Mouse (Mus musculus) right cerebral cortex, adult 18-20 months (tissue): ENCODE measurements around the gene Phf2.
A peak's percentile ranks its signal among the peaks of the same experiment; 100 is the strongest.

ENCODE experiments used
- DNase-seq: peaks from one replicate; pipeline ENCODE4 v3.0.0; 2022; ENCODE audit warnings: mixed read lengths

Gene Phf2

DNA sequence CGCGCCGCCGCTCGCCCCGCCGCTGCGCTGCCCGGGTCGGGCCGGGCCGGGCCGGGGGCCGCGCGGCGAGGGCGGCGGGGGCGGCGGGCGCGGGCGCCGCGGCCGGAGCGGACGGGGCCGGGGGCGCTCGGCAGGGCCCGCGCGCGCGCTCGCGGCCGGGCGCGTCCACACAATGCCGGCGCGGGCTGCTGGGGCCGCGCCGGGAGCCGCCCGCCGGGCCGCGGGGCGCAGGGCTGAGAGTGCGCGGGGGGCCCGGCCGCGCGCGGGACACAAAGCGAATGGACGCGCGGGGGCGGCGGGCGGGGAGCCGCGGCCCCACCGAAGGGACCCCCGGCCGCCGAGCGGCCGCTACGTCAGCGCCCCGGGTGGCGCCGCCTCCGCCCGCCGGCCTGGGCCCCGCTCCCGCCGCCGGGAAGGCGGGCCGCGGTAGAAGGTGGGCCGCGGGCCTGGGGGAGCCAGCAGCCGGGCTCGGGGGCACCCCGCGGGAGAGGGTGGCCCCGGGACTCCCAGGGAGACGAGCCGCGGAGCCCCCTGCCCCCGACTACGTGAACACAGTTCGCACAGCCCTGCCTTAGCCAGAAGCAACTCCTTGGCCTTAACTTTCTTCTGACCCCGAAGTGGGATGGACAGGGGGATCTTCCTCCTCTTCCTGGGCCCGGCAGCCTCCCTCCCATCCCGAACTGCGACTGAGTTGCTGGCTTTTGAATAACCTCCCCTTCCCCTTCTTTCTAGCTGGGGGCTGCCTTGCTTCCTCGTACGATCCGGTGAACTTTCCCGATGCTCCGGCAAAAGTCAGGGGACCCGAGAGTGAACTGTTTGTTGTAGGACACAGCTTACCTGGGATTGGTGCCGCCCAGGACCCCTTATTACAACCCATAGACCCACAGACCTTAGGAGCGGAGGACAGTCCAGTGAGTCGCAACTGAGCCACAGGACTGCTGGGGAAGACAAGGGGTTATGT is at the start of gene Phf2:
Gene Phf2 (minus strand): TSS at position 349 of the 961 bp plus-strand sequence.
- DNase-seq: no peak

DNA sequence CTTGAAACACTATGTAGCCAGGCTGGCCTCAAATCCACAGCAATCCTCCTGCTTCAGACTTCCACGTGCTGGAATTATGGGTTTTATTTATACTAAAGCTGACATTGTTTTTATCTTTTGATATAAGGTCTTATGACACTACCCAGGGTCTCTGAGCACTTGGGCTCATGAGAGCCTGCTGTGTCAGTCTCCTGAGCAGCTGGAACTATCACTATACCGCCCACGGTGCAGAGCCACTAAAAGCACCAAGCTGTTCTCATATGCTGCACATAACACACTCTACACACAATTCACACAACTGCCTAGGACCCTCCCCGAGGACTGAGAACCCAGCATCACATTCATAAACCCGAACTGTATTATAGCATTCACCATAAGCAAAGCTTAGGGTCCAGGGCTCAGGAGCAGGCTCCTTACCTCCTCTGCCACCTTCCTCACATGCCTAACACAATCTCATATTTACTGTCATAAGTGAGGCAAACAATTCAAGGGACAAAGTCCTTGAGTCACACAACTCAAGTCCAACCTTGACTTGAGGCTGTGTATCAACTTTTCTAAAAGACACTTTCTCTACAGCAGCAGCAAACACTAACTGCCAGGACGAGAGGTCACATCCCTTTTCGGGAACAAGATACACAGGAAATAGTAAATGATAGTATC is 49.0 kb upstream of the Phf2 start:
- no peak for DNase-seq

DNA sequence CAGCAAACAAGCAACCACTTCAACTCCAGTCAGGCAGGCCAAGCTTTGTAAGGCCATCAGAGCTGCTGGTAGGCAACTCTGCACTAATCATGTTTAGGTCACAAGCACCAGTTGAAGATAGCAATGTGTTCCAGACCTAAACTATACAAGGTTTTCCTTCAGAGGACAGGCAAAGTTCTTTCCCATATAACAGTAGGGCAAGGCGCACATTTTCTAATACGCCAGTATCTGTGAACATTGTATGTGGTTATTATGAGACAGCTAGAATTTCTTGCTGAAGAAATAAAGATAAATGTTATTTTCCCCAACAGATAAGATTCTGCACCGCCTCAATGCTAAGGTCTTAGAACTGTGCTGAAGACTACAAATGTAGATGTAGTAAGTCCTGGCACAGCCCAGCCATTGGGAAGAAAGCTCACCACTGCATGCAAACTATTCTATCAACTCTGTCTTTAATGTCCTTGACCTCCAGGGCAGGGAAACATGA is 46.2 kb upstream of the Phf2 start:
- no peak for DNase-seq

DNA sequence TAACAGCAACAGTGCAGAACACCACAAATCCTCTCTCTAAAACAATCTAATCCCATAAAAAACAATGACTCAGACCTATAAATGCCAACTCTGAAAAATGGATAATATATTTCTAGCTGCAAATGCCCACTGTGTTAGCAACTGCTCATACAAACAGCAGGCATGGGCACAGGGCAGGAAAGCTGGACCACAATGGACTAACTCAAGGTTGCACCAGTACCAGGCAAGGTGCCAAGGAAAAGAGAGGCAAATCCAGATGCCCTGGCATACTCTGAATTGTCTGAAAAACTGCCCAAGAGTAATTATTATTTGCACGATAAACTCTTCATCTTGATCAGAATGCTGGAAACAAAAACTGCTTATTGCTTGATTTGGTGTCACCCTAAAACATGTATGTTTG is 42.8 kb upstream of the Phf2 start:
- DNase-seq: no peak

DNA sequence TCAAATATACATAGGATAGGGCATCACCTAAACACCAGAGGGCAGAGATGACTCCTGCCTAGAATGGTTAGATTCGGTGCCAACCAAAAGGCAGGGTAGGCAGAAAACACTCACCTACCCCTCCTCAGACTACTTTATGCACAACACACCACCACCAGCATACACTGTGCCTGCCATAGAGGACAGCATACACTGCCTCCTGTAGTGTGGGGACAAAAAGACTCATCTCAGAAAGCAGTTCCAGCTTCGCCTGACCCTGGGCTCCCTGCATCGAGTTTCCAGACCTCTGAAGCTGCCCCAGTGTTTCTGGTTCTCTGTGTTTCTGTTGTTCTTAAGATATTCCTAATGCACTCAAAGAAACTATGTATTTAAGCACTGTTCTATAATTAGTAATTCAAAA is 42.2 kb upstream of the Phf2 start:
- DNase-seq: no peak

DNA sequence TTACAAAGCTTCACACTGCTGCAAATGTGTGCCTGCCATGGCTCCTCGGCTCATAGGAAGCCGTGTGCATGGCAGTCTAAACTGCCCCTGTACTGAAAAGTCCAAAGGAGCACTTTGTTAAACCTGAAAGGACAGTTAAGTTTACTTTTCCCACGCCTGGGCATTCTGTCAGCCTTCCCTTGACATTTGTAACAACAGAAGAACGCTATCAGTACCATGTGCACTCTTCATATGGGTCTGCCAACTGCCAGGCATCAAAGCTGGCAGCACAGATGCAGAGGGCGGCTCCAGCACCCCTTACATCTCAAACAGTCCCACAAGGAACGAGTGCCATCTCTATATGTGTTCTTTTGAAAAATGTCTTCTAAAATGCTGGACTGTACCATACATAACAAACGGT is 40.5 kb upstream of the Phf2 start:
- DNase-seq: no peak

DNA sequence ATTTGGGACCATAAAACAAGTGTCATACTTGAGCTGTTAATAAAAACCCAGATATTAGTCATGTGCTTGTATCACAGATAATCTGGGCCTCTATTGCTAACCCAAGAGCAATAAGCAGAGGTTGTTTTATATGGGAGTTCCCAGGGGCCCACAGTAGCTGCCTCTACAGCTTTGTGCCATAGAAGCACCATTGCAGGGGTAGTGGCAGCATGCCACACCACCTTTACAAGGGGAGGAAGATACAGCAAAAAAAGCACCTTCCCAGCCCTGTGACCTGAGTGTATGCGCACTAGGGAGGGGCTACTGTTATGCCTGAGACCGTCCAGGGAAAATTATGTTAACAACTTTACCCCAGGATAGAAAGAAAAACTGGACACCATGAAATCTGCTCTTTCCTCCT is 34.5 kb upstream of the Phf2 start:
- no peak for DNase-seq

DNA sequence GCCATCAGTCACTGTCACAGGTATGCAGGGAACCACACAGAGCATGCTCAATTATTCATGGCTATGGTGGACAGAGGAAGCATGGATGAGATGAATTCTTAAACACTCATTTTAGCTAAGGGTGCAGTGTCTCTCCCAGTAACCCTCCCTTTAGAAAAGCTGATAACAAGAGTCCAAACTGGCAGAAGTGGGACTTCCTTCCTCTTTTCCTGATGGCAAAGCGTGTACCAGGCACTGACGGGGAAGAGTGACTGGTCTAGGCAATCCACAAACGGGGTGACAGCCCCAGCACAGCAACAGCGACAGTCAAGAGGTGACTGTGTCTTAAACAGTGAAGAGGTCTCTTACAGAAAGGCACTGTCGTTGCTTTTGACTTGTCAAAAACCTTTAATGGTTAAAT is 24.5 kb upstream of the Phf2 start:
- DNase-seq: no peak

DNA sequence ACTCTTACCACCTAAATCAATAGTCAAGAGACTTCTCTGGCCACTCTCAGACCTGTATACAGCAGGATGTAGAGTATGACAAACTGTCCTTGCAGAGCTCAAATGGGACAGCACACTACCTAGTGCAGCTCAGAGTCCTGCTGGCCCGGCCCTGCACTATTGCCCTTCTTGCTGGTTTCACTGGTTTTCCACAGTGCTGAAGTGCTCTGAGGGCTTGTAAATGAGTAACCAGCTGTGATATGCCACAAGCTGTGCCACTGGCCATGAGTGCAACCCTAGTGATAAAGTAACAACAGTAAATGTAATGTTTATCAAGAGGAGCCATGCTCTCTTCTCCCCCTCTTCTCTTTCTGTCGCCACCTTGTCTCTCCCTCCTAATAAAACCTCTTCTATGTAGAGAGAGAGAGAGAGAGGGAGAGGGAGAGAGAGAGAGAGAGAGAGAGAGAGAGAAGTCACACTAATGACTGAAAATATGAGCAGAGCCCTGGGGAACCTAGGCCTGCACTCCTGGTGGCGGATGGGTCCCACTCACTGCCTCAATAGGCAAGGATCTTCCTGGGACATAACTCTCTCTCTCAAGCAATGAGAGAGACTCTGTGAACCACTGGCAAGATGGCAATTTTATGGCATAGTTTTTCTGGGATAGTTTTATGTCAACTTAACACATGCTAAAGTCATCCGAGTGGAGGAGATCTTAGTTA is 19.5 kb upstream of the Phf2 start:
- DNase-seq: no peak

DNA sequence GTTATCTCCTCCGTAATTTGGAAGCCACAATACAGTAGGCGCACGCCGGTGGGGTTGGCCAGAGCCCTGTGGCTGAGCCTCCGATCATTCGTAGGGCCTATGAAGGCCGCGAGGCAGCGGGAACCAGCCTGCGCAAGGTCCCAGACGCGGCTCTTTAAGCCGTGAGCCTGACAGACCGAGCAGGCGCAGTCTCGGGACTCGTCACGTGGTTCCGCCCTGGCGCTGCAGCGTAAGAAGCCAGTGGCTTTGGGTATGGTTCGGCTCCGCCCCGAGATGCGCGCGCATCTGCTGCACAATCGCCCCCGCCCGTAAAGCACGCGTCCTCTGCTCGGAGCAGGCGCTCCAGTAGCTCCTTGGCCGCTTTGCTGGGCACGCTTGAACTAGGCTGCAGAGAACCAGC is 7.6 kb upstream of the Phf2 start:
- DNase-seq: peak; percentile 99

DNA sequence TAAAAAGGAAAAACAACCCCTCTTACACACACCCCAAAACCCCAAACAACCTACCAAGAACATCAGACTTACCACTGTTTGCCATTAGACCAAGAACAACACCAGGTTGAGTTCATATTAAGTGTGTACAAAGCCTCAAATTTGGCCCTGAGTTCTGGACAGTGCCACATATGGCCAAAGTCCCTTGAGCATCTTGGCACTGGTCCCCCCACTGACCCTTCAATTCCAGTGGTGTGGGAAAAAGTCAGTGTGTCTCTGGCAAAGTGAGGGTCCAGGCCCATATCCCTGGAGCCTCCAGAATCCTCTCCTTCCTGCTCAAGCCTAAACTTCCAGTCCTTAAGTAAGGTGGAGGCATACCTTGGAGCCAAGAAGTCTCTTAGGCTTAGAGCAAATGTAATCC is 6.9 kb upstream of the Phf2 start:
- no peak for DNase-seq

DNA sequence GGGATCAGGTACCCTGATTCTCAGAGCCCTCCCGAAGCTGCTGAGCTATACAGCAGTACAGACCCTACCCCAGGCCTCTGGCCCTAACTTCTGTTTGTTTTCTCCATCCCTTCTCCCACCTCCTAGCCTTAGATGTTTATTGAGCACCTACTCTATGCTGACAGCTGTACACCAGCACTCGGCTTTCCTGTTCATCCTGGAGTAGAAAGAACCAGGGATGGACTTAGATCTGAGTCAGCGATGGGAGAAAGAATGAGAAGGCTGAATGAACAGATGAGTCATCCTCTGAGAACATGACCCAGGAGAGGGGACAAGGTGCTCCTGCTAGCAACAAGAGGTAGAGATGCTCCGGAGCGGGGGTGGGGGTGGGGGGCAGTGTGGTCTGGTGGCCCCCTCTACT is 1.8 kb upstream of the Phf2 start:
- DNase-seq: no peak

DNA sequence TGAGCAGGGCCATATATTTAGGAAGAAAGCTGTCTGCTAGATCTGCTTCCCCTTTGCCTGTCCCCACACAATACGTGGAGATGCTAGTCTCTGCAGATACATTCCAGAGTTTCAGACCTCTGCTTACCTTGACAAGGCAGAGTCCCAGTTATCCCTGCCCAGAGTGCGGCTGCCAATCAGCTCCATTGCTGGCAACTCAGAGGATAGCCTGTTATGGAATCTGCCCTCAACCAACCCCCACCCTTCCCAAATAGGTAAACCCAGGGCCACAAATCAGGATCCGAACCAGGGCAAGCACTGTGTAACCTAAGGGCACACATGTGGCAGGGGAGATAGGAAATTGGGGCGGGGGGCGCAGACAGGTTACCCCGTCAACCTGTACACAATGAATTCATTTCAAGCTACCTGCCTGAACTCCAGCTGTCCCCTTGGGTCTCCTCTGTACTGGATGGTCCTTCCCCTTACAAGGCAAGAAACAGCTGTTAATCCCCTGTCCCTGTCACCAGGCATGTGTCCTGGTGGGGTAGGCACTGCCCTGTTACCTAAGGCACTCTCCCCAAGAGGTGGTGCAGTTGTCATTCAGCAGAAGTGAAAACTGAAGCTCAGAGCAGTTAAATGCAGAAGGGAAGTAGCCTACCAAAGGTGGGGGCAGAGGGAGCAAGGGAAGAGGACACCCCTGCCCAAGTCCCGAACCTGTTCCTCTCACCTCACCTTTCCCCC is 1.1 kb upstream of the Phf2 start:
- DNase-seq: no peak

DNA sequence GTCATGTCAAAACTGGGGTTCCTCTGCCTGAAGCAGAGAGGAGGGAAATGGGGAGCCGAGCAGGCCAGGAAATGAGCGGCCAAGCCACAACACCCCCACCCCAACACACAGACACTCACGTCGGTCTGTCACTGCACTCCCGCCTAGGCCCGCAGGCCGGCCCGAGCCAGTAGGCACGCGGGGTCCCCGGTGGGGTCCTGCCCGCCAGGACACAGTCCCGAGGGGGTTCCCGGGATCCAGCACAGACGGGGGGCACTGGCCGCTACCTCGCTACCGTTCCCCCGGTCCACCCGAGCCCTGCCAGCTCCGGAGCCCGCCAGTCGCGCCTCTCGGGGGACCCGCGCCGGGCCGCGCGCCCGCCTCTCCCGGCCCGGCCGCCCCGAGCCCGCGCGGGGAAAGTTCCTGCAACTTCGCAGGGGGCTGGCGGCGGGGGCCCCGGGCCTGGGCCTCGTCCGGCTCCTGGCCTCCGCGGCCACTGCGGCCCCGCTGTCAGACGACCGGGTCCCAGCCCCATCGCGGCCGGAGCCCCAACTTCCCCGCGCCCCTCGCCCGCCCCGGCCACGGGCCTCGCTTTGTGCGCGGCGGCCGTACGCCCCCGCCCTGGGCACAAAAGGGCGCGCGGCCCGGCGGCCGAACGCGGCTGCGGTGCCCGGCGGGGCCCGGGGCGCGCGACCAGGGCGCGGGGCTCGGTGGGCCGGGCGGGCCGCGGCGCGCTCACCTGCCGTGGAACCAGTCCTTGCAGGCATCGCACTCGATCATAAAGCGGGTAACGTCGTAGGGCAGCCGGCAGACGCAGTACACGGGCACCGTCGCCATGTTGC is 759 bp downstream of the Phf2 start:
- DNase-seq: no peak

DNA sequence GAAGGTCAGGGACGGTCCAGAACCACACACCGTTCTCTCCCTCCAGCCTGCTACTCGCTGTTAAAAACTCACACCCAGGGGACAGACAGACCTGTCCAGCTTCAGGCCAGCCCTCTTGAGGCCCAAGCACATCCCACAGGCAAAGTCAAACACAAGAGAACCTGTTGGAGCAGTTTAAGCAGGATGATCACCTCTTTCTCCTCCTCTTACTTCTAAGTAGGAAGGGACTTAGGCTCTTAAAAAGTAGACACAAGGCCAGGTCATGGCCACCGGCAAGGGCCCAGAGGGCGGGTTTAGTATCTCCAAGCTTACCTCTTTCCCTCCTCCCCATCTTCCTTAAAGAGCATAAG is 1.3 kb downstream of the Phf2 start:
- DNase-seq: no peak

DNA sequence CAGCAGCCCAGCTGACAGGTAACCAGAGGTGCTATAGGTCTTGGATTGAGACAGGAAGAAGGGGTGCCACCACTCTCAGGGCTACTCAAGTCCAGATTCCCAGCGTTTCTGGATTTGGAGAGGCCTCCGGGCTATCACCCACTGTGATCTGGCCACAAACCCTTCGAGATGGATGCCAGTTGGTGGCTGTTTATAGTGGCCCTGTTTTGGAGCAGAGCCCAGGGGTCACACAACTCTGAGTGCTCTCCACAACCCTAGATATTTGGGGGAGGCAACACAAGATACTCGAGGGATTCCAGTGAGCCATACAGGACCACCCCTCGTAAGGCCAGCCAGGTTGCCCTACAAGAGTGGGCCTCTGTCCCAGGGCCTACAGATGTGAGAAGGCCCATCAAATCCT is 1.8 kb downstream of the Phf2 start:
- DNase-seq: no peak

DNA sequence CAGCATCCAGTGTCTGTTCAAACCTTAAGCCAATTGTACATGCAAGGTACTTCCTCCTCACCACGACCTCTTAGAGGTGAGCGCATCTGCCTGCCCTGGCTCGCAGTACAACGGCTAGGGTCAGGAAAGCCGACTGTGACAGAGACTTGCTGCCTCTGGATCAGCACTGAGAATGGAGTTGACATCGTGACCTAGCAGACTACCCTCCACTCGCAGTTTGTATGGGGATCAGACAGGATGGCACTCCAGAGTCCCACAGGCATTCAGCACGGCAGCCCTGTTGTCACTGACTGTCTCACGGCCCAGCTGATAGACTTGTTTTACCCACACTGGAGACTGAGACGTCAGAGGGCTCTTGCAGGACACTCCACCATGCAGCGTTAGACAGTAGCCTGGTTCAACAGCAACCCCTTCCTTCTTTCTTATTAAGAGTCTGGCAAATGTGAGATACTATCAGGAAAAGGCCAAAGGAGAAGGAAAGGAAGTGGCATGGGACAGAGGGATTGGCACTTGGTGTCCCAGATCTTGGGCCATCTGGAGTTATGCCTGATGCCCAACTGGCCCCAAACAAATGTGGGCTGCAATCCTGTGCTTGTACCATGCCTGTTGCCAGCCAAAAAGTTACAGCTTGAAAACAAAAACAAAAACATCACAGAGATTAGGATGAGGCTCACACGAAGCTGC is 6.1 kb downstream of the Phf2 start:
- no peak for DNase-seq

DNA sequence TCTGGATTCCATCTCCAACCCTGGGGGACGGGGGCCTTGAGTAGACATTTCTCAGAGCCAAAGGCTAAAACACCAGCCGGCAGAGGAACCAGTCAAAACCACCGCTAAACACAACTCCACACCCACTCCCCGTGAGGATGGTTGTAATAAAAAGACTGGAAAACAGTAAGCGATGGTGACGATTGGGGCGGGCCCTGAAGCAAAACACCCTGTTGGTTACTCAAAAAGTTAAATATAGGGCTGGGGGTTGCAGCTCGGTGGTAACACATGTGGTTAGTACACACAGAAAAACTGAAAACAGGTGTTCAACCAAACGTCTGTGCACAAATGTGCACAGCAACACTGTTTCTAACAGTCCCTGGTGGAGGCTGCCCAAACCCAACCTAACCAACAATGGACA is 7.4 kb downstream of the Phf2 start:
- no peak for DNase-seq

DNA sequence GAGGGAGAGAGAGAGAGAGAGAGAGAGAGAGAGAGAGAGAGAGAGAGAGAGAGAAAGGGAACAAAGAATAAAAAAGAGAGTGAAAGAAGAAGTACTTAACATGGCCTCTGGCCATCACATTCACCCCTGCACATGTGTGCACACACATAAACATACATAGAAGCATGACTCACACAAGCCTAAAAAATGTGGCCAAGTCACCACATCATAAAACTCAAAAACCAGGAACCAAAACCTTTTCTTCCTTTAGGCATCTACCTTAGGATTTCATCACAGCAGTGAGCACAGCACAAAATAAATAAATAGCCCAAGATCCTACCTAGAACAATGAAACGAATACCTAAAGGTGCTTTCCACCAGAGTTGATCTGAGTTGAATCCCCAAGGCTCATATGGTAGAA is 9.0 kb downstream of the Phf2 start:
- no peak for DNase-seq

DNA sequence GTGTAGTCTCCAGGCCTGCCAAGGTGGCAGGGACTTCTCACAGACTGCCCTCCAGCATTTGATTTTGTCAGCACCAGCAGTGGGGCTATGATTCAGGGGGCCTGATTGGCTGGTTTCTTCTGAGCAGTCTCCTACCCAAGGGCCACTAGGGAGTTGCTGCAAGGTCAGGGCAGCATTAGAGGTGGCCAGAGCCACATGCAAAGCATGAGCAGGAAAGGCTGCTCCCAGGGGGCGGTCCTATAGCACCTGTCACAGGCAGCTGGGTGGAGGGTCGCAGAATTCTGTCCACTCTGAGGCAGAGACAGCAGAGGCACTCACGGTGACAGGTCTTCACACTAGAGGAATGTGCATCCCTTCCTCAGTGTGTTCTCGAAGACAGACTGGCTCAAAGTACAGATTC is 12.1 kb downstream of the Phf2 start:
- no peak for DNase-seq

DNA sequence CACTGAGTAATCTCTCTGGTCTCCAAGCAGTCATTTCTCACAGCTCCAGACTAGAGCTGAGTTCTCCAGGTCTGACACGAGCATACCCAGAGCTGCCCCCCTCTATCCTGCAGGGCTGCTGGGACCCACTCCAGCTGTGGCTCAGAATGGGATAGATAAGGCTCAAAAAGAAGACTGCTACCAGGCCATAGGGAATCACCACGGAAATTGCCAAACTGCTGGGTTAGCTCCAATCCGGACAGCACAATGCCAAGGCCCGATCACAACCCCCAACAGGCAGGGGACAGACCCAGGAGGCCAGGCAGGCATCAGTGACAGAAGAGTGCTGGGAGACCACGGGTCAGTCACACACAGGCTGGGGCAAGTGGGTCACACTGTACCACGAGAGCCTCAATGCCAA is 12.9 kb downstream of the Phf2 start:
- DNase-seq: no peak
